Mouse (Mus musculus) forebrain, embryonic 15.5 days (tissue): ENCODE measurements at regions not wholly inside any gene's neighbourhood (a gene's known extent, or its start where the extent isn't known, plus 50 kb on each side); places are given as distances from the start of the nearest gene placed in this dataset.
"Not testable (repeated sequence)": the region's sequence is repeated elsewhere in the genome, so short reads cannot be mapped to it uniquely, and the experiment has no call there.

Experiments used
- ATAC-seq: fragments of 200-750 bp; cut with Nextera tagmentation; replicated peaks from 2 replicates; pipeline ENCODE4 v1.8.0; 2017; ENCODE audit warnings: mild to moderate bottlenecking, moderate TSS enrichment, moderate library complexity
- H3K27ac ChIP-seq: fragments of 300-500 bp; sonication (generic); replicated peaks from 2 replicates; pipeline ENCODE4 v1.5.1; 2015; ENCODE audit warnings: mild to moderate bottlenecking, inconsistent platforms
- H3K27me3 ChIP-seq: fragments of 300-500 bp; sonication (generic); 2 replicates; pipeline ENCODE4 v1.6.1; 2015; ENCODE audit warnings: inconsistent platforms
- H3K36me3 ChIP-seq: fragments of 300-500 bp; sonication (generic); 2 replicates; pipeline ENCODE4 v1.6.1; 2015; ENCODE audit warnings: mild to moderate bottlenecking, inconsistent platforms
- H3K4me1 ChIP-seq: fragments of 300-500 bp; sonication (generic); 2 replicates; pipeline ENCODE4 v1.6.1; 2015; ENCODE audit warnings: inconsistent platforms
- H3K4me2 ChIP-seq: fragments of 300-500 bp; sonication (generic); replicated peaks from 2 replicates; pipeline ENCODE4 v1.6.1; 2015; ENCODE audit warnings: mild to moderate bottlenecking, inconsistent platforms
- H3K4me3 ChIP-seq: fragments of 300-500 bp; sonication (generic); 2 replicates; pipeline ENCODE4 v1.5.1; 2015; ENCODE audit warnings: mild to moderate bottlenecking, inconsistent platforms
- H3K9ac ChIP-seq: fragments of 300-500 bp; sonication (generic); replicated peaks from 2 replicates; pipeline ENCODE4 v1.6.1; 2015; ENCODE audit warnings: mild to moderate bottlenecking, inconsistent platforms
- H3K9me3 ChIP-seq: fragments of 300-500 bp; sonication (generic); 2 replicates; pipeline ENCODE4 v1.6.1; 2016; ENCODE audit warnings: inconsistent platforms
- WGBS: fragments of 180-500 bp; shearing (Covaris S2); methylation state at CpG from one replicate; pipeline ENCODE4 v1.1.7; 2015; ENCODE audit warnings: mixed read lengths; 5-methylcytosine and 5-hydroxymethylcytosine counted together

GRCm38 (mm10) chr6:13763636-13764035, 76.1 kb downstream of the Gpr85 start:
- not testable (repeated sequence) for H3K36me3 ChIP-seq, H3K9me3 ChIP-seq, ATAC-seq, H3K4me2 ChIP-seq, H3K9ac ChIP-seq, H3K4me1 ChIP-seq, H3K4me3 ChIP-seq, H3K27ac ChIP-seq, H3K27me3 ChIP-seq
- 93% methylated on average over 4 of the region's 4 CpGs for WGBS

- no peak overlapping the region for H3K4me2 ChIP-seq
- H3K36me3 ChIP-seq, result no peaks in the 10 kb centered on the region
- no peaks in the 10 kb centered on the region for H3K4me1 ChIP-seq
- H3K9me3 ChIP-seq, result no peaks in the 10 kb centered on the region
- H3K9ac ChIP-seq, result no peak overlapping the region
- no peak overlapping the region for H3K4me3 ChIP-seq
- 89% methylated on average over 2 of the region's 2 CpGs for WGBS
- H3K27me3 ChIP-seq, result no peaks in the 10 kb centered on the region
- no peak for ATAC-seq
- no peak overlapping the region for H3K27ac ChIP-seq
Observed at GRCm38 (mm10) chr6:13759431-13759830, 80.3 kb downstream of the Gpr85 start.

- Histone ChIP-seq H3K4me1 (no peaks in the 10 kb centered on the region), H3K36me3 (no peaks in the 10 kb centered on the region), H3K9me3 (no peaks in the 10 kb centered on the region), H3K9ac (no peak overlapping the region), H3K27ac (no peak overlapping the region), H3K4me2 (no peak overlapping the region), H3K27me3 (no peaks in the 10 kb centered on the region), H3K4me3 (no peak overlapping the region)
- ATAC-seq, result no peak
Observed at GRCm38 (mm10) chr6:13758946-13759345, 80.8 kb downstream of the Gpr85 start.

- Histone ChIP-seq H3K9ac (no peak overlapping the region), H3K4me3 (no peak overlapping the region), H3K9me3 (no peaks in the 10 kb centered on the region), H3K4me2 (no peak overlapping the region), H3K4me1 (peaks cover 10% of the 10 kb centered on the region), H3K27me3 (no peaks in the 10 kb centered on the region), H3K36me3 (no peaks in the 10 kb centered on the region), H3K27ac (no peak overlapping the region)
- ATAC-seq, result peak; percentile 53; the same call in 1 of the 2 replicates
- 46% methylated on average over 7 of the region's 7 CpGs for WGBS
Observed at GRCm38 (mm10) chr6:13748931-13749638, 71.3 kb upstream of the Bmt2 start.

- ATAC-seq, result 0 out of 2 replicates have a peak, but pooled peaks have one; percentile 46
- H3K4me1 ChIP-seq, result peaks cover 10% of the 10 kb centered on the region
- no peaks in the 10 kb centered on the region for H3K27me3 ChIP-seq
- no peaks in the 10 kb centered on the region for H3K36me3 ChIP-seq
- no peak overlapping the region for H3K9ac ChIP-seq
- no peaks in the 10 kb centered on the region for H3K9me3 ChIP-seq
- H3K27ac ChIP-seq, result peak overlapping the region; percentile 31; the same call in 1 of the 2 replicates
- 7% methylated on average over 8 of the region's 8 CpGs for WGBS
- 0 out of 2 replicates have a peak overlapping the region, but pooled peaks have one; percentile 17 for H3K4me2 ChIP-seq
- H3K4me3 ChIP-seq, result no peak overlapping the region
Observed at GRCm38 (mm10) chr6:13747969-13748368, 70.2 kb upstream of the Bmt2 start.

- peak; percentile 53; the same call in 1 of the 2 replicates for ATAC-seq
- WGBS, result 73% methylated on average over 8 of the region's 8 CpGs
Observed at GRCm38 (mm10) chr6:13746577-13747482, 69.1 kb upstream of the Bmt2 start.

More at GRCm38 (mm10) chr6:13746577-13747482, 69.1 kb upstream of the Bmt2 start:
- H3K4me2 ChIP-seq, result no peak overlapping the region
- no peaks in the 10 kb centered on the region for H3K27me3 ChIP-seq
- H3K4me3 ChIP-seq, result no peak overlapping the region
- peak overlapping the region; percentile 31; the same call in 1 of the 2 replicates for H3K27ac ChIP-seq
- H3K4me1 ChIP-seq, result peaks cover 10% of the 10 kb centered on the region
- H3K9ac ChIP-seq, result no peak overlapping the region
- H3K36me3 ChIP-seq, result no peaks in the 10 kb centered on the region
- no peaks in the 10 kb centered on the region for H3K9me3 ChIP-seq
